8 mouse cellular contexts compared by ENCODE assay signal in genomic region chr11:119404627-119405026, GRCm38 (mm10). TPM values are rescaled to one million over a fixed set of nuclear protein-coding genes. Genes with fewer than 3 reads are reported as not detected.
DNase-seq lines count a peak whose midpoint lies in the region; ATAC-seq and TF ChIP-seq lines count a peak whose summit lies in the region.
"Had no signal": no experiment of that assay in that cellular context is flagged by ENCODE, and none has a peak within 500 bp of the region (broad histone marks: within the 10 kb centered on the region; RNA-seq: fewer than 3 reads in every experiment).

No protein-coding gene starts in this region.

- peak; percentile 83 for ATAC-seq in megakaryocyte, adult 5-6 weeks (ENCODE audit: poor library complexity, severe bottlenecking)

- no peak overlapping the region for H3K4me3 ChIP-seq in lung, adult 2 months (replicated peaks; ENCODE audit: extremely low read depth, low read depth, low read length)
- H3K4me3 ChIP-seq: stomach, embryonic 15.5 days had no signal

- no peak for TF ChIP-seq POLR2A in lung, adult 2 months (IDR thresholded peaks at IDR 0.05; ENCODE audit: borderline replicate concordance, extremely low read depth, low read depth, low read length)

- H3K4me1 ChIP-seq in lung, adult 2 months (ENCODE audit: control insufficient read depth, insufficient read depth, low read length) = no peaks in the 10 kb centered on the region
- H3K4me1 ChIP-seq: stomach, embryonic 15.5 days had no signal

- peak; percentile 42 for DNase-seq in lung, adult 2 months
- DNase-seq in lung, postnatal 25 days (ENCODE audit: low spot score) = no peak
- DNase-seq in R1 (ENCODE audit: low read depth, low spot score) = peak; percentile 86
- DNase-seq in embryo, embryonic 10.5 days (ENCODE audit: low spot score) = peak; percentile 73
- DNase-seq in thymus, postnatal 4 days = peak; percentile 80
- no peak for DNase-seq in urinary bladder, postnatal 10 days (ENCODE audit: low spot score)

- peak; percentile 92 for TF ChIP-seq CTCF in lung, adult 2 months (IDR thresholded peaks at IDR 0.05; ENCODE audit: insufficient read depth, low read length)

- WGBS in lung, adult 2 months = 67% methylated on average over 5 of the region's 5 CpGs

RNA-seq across cellular contexts. Expression of gene Rnf213, which starts 11.7 kb away (rescaled TPM):
- 19.5 and 24.3 TPM in 2 replicates for polyA plus RNA-seq in lung, adult 2 months (2012; rRNA removed)
- 108 and 121 TPM in 2 replicates for total RNA-seq in megakaryocyte, adult 5-6 weeks (2015)
- 70.7 and 84.8 TPM in 2 replicates for total RNA-seq in megakaryocyte, adult 5-6 weeks (2017)

RNA-seq across cellular contexts. Expression of gene Slc26a11, which starts 49.3 kb away (rescaled TPM):
- polyA plus RNA-seq in lung, adult 2 months (2012; rRNA removed) = 25.7 and 28.0 TPM in 2 replicates
- 4.8 and 6.0 TPM in 2 replicates for total RNA-seq in megakaryocyte, adult 5-6 weeks (2015)
- 1.2 and 3.4 TPM in 2 replicates for total RNA-seq in megakaryocyte, adult 5-6 weeks (2017)

RNA-seq across cellular contexts. Expression of gene Sgsh, which starts 49.3 kb away (rescaled TPM):
- 63.2 and 66.5 TPM in 2 replicates for polyA plus RNA-seq in lung, adult 2 months (2012; rRNA removed)
- total RNA-seq in megakaryocyte, adult 5-6 weeks (2015) = 12.9 and 15.0 TPM in 2 replicates
- 12.9 and 15.8 TPM in 2 replicates for total RNA-seq in megakaryocyte, adult 5-6 weeks (2017)

Comparison
In these comparisons a context has a peak if more than half of its experiments do, and no peak if none do; other contexts are left out.
1. DNase-seq: peak in lung, adult 2 months (single experiment), R1 (single experiment), embryo, embryonic 10.5 days (single experiment) and thymus, postnatal 4 days (single experiment); none in lung, postnatal 25 days (single experiment) and urinary bladder, postnatal 10 days (single experiment).